In genomic region chr5:150157682-150158081, GRCm38 (mm10) we compare ENCODE assay signal across 9 mouse cellular contexts. TPM values are rescaled to one million over a fixed set of nuclear protein-coding genes. Genes with fewer than 3 reads are reported as not detected.
DNase-seq lines count a peak whose midpoint lies in the region; ATAC-seq and TF ChIP-seq lines count a peak whose summit lies in the region.
"Had no signal": no experiment of that assay in that cellular context is flagged by ENCODE, and none has a peak within 500 bp of the region (broad histone marks: within the 10 kb centered on the region; RNA-seq: fewer than 3 reads in every experiment).

No protein-coding gene starts in this region.

- peak; percentile 54 for DNase-seq in adrenal gland, postnatal 14 days
- no peak for DNase-seq in adrenal gland, postnatal 4 days (ENCODE audit: low spot score in 2 of 2)
- DNase-seq in layer of hippocampus, adult 2 months (ENCODE audit: low spot score in 2 of 2), result peak in 1 of 2 experiments; percentile 56
- DNase-seq in layer of hippocampus, adult 11-12 months (ENCODE audit: low spot score), result no peak
- peak; percentile 82 for DNase-seq in ZHBTc4 (ENCODE audit: low read depth, low spot score)
- peak; percentile 76 for DNase-seq in heart, postnatal 4 days
- no peak for DNase-seq in ovary, postnatal 36 days (ENCODE audit: low spot score)

- H3K4me3 ChIP-seq in layer of hippocampus, adult 2 months, result no peak overlapping the region
- H3K4me3 ChIP-seq: heart, embryonic 15.5 days had no signal

- peak overlapping the region; percentile 87 for H3K27ac ChIP-seq in layer of hippocampus, adult 2 months
- H3K27ac ChIP-seq: heart, embryonic 15.5 days had no signal

- peak; percentile 63; the same call in 1 of the 2 replicates for ATAC-seq in monocyte, adult 5-6 weeks (replicated peaks; ENCODE audit: insufficient number of reproducible peaks, low FRiP score, low TSS enrichment, poor library complexity, severe bottlenecking)

- peak; percentile 86 for TF ChIP-seq CTCF in layer of hippocampus, adult 2 months (conservative IDR thresholded peaks at IDR 0.05)

RNA-seq across cellular contexts. Expression of gene Fry, which starts 39.2 kb away (rescaled TPM):
- 39.4 and 51.0 TPM in 2 replicates for total RNA-seq in adrenal gland, postnatal 14 days (2021)
- total RNA-seq in adrenal gland, postnatal 4 days (2021), result 10 to 100 TPM; 41.0 to 43.4 TPM
- 100 to 1,000 TPM; 215 to 246 TPM for total RNA-seq in layer of hippocampus, adult 2 months (2021)
- 100 to 1,000 TPM; 169 to 174 TPM for total RNA-seq in heart, postnatal 4 days (2021)
- 41.4 to 79.7 TPM (median 51.4 TPM) in 3 replicates for total RNA-seq in monocyte, adult 5-6 weeks (2017)

Comparison
In these comparisons a context has a peak if more than half of its experiments do, and no peak if none do; other contexts are left out.
1. DNase-seq: peak in adrenal gland, postnatal 14 days (single experiment), ZHBTc4 (single experiment) and heart, postnatal 4 days (single experiment); none in adrenal gland, postnatal 4 days (0 of 2), layer of hippocampus, adult 11-12 months (single experiment) and ovary, postnatal 36 days (single experiment).